Mouse (Mus musculus) gastrocnemius, postnatal 4 days (tissue): ENCODE measurements around the gene Trnau1ap. TPM values are rescaled to one million over a fixed set of nuclear protein-coding genes. Genes with fewer than 3 reads are reported as not detected.
"Not testable (repeated sequence)": the region's sequence is repeated elsewhere in the genome, so short reads cannot be mapped to it uniquely, and the experiment has no call there.

ENCODE experiments used
- DNase-seq, 2 experiments: peaks; one replicate each; pipeline ENCODE4 v3.0.0; 2021 to 2022; ENCODE audit warnings: low spot score in 2 of 2, mixed read lengths in 2 of 2
- total RNA-seq, 2 experiments: library from RNA; stranded (reverse); gene quantifications; 2 replicates each; pipeline ENCODE4 v1.2.3; 2021

The Trnau1ap gene
- total RNA-seq, 2 experiments from 2014 or later: 25.0 to 26.6 TPM

GRCm38 (mm10) chr4:132301965-132302938, 27.1 kb downstream of the Trnau1ap start:
- DNase-seq: no peak

- DNase-seq: peak in 1 of 2 experiments; percentile 28
These were observed 27.9 kb downstream of the Trnau1ap start for GRCm38 (mm10) chr4:132301486-132301885.

GRCm38 (mm10) chr4:132299849-132300248, 29.5 kb downstream of the Trnau1ap start:
- DNase-seq: no peak

GRCm38 (mm10) chr4:132295696-132296390, 33.5 kb downstream of the Trnau1ap start:
- DNase-seq: no peak

GRCm38 (mm10) chr4:132293682-132294240, 35.6 kb downstream of the Trnau1ap start:
- no peak for DNase-seq

- DNase-seq: peak in 1 of 2 experiments; percentile 61
These were observed 36.4 kb downstream of the Trnau1ap start for GRCm38 (mm10) chr4:132292988-132293387.

GRCm38 (mm10) chr4:132291624-132292335, 37.6 kb downstream of the Trnau1ap start:
- no peak for DNase-seq

- DNase-seq: no peak
These were observed 38.3 kb downstream of the Trnau1ap start for GRCm38 (mm10) chr4:132291056-132291455.

GRCm38 (mm10) chr4:132288840-132289239, 40.5 kb downstream of the Trnau1ap start:
- not testable (repeated sequence) for DNase-seq

- DNase-seq: no peak
These were observed 53.4 kb downstream of the Trnau1ap start for GRCm38 (mm10) chr4:132275949-132276348.

- DNase-seq: peak; percentile 87 to 91
These were observed 55.0 kb downstream of the Trnau1ap start, which contains the start of gene Taf12 for GRCm38 (mm10) chr4:132274156-132274862. Gene Taf12, plus strand, starts transcription at chr4:132274375.

- DNase-seq: peak in 1 of 2 experiments; percentile 38
These were observed 56.2 kb downstream of the Trnau1ap start for GRCm38 (mm10) chr4:132273166-132273565.

GRCm38 (mm10) chr4:132269740-132270560, 59.4 kb downstream of the Trnau1ap start:
- DNase-seq: peak; percentile 62 to 80

- DNase-seq: no peak
These were observed 60.2 kb downstream of the Trnau1ap start for GRCm38 (mm10) chr4:132268871-132269739.

- no peak for DNase-seq
These were observed 62.4 kb downstream of the Trnau1ap start for GRCm38 (mm10) chr4:132266835-132267349.

- DNase-seq: no peak
These were observed 66.0 kb downstream of the Trnau1ap start for GRCm38 (mm10) chr4:132263313-132263712.

GRCm38 (mm10) chr4:132262358-132262616, 67.1 kb downstream of the Trnau1ap start:
- DNase-seq: no peak
